9 mouse cellular contexts compared by ENCODE assay signal in the genomic region with DNA sequence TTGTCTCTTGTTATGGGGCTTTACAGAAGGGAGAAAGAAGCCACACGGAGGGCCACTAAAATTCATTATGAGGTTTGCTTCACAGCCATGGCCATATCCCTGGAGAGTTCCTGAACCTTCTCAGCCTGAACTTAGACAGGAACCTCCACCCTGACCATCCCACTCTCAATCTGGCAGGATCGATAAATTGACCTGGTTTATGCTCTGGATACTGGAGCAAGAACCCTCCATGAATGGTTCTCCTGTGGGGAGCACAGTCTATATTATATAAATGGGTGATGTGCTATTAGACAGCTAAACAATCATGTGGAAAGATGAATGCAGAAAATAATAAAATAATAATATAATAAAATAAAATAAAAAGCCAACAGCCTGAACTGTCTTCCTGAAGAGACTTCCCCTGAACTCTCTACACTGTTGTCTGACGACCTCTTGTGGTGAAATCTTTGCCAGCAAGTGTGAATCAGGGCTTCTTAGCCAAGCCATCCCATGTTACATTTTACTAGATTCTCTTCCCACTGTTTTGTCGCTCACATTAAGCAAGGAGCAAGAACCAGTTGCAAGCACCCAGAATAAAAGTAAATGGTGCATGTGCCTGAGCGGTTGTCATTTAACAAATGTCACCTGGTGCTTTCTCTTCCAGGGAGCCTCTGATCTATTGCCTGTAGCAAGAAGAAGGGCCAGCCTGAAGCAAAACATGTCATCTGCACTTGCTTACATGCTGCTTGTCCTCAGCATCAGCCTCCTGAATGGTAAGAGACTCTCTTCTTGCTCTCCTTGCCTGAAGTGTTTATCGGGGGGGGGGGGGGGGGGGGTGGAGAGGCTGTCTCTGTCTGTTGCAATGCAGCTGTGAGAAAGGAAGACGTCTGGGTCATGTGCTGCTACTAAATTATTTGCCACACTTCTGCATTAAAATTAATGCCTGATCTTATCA. TPM values are rescaled to one million over a fixed set of nuclear protein-coding genes. Genes with fewer than 3 reads are reported as not detected.
DNase-seq lines count a peak whose midpoint lies in the region; ATAC-seq and TF ChIP-seq lines count a peak whose summit lies in the region.
"Had no signal": no experiment of that assay in that cellular context is flagged by ENCODE, and none has a peak within 500 bp of the region (broad histone marks: within the 10 kb centered on the region; RNA-seq: fewer than 3 reads in every experiment).

No protein-coding gene starts in this region.

- TF ChIP-seq CTCF in thymus, adult 2 months (IDR thresholded peaks at IDR 0.05; ENCODE audit: borderline replicate concordance, control insufficient read depth, extremely low read depth, insufficient read depth, low read length, poor library complexity): no peak
- TF ChIP-seq CTCF in brain, embryonic 14.5 days (IDR thresholded peaks at IDR 0.05; ENCODE audit: borderline replicate concordance, extremely low read depth, insufficient read depth, insufficient read length): peak; percentile 71; the same call in 1 of the 2 replicates
- peak; percentile 72 for TF ChIP-seq CTCF in lung, postnatal 0 days (IDR thresholded peaks at IDR 0.05)

- H3K27ac ChIP-seq in thymus, adult 2 months (ENCODE audit: control insufficient read depth, insufficient read depth, low read length): no peak overlapping the region
- no peak overlapping the region for H3K27ac ChIP-seq in lung, postnatal 0 days (ENCODE audit: low read length)

- no peak for ATAC-seq in lung, postnatal 0 days
- ATAC-seq in megakaryocyte-erythroid progenitor cell, adult 5-6 weeks (replicated peaks; ENCODE audit: low FRiP score, low TSS enrichment, poor library complexity, severe bottlenecking): no peak

- H3K4me3 ChIP-seq in thymus, adult 2 months (ENCODE audit: control insufficient read depth, insufficient read depth, low read length): no peak overlapping the region
- H3K4me3 ChIP-seq in lung, postnatal 0 days (ENCODE audit: low read depth, low read length): no peak overlapping the region

- TF ChIP-seq POLR2A in thymus, adult 2 months (IDR thresholded peaks at IDR 0.05; ENCODE audit: control insufficient read depth, extremely low read depth, insufficient read depth, low read length, poor library complexity): no peak
- TF ChIP-seq POLR2A in brain, embryonic 14.5 days (IDR thresholded peaks at IDR 0.05; ENCODE audit: borderline replicate concordance, extremely low read depth, insufficient read depth, insufficient read length, poor library complexity, severe bottlenecking): no peak

- DNase-seq in thymus, adult 2 months: peak; percentile 31
- no peak for DNase-seq in thymus, adult 18-20 months
- peak; percentile 78 for DNase-seq in brain, embryonic 14.5 days (ENCODE audit: low read depth)
- DNase-seq in frontal cortex, postnatal 25 days (ENCODE audit: low spot score in 2 of 2): peak; percentile 8 to 43
- peak; percentile 62 to 79 for DNase-seq in kidney, postnatal 25 days
- DNase-seq in lung, postnatal 0 days (ENCODE audit: low spot score): peak; percentile 67
- DNase-seq in right cerebral cortex, postnatal 10 days (ENCODE audit: low spot score in 2 of 2): peak; percentile 58 to 78

- TF ChIP-seq EP300 in lung, postnatal 0 days (IDR thresholded peaks at IDR 0.05): no peak

- no peaks in the 10 kb centered on the region for H3K4me1 ChIP-seq in thymus, adult 2 months (replicated peaks; ENCODE audit: control insufficient read depth, insufficient read depth, low read length)
- H3K4me1 ChIP-seq in lung, postnatal 0 days (ENCODE audit: insufficient read depth, low read depth, low read length): no peaks in the 10 kb centered on the region

- no peaks in the 10 kb centered on the region for H3K36me3 ChIP-seq in thymus, adult 2 months (ENCODE audit: control insufficient read depth, insufficient read depth, low read length)
- H3K36me3 ChIP-seq in lung, postnatal 0 days (ENCODE audit: insufficient read depth, low read length): no peaks in the 10 kb centered on the region

- no peaks in the 10 kb centered on the region for H3K27me3 ChIP-seq in thymus, adult 2 months (ENCODE audit: control insufficient read depth, insufficient read depth, low read length)
- no peaks in the 10 kb centered on the region for H3K27me3 ChIP-seq in lung, postnatal 0 days (replicated peaks; ENCODE audit: insufficient read depth, low read length)

- WGBS in thymus, adult 2 months: 71% methylated on average over 7 of the region's 7 CpGs
- 53% methylated on average over 6 of the region's 7 CpGs for WGBS in lung, postnatal 0 days

- H3K9ac ChIP-seq in lung, postnatal 0 days (replicated peaks; ENCODE audit: low read depth): no peak overlapping the region

- no peaks in the 10 kb centered on the region for H3K9me3 ChIP-seq in lung, postnatal 0 days (ENCODE audit: low read length)

- H3K4me2 ChIP-seq in lung, postnatal 0 days (replicated peaks; ENCODE audit: low read depth, low read length): no peak overlapping the region

RNA-seq across cellular contexts. Expression of a gene that starts 11.4 kb away (rescaled TPM):
- not detected in 2 replicates for polyA plus RNA-seq in thymus, adult 2 months (2012; rRNA removed)
- not detected in 2 replicates for polyA plus RNA-seq in brain, embryonic 14.5 days (2012; rRNA removed)
- polyA plus RNA-seq in lung, postnatal 0 days (2015; fragmentation: Nextera tagmentation; extraction: Ambion mirVana): not detected in 2 replicates
- not detected in 2 replicates for total RNA-seq in megakaryocyte-erythroid progenitor cell, adult 5-6 weeks (2014; fragmentation: Nextera tagmentation)
- total RNA-seq in megakaryocyte-erythroid progenitor cell, adult 5-6 weeks (2017): not detected in 2 replicates
- polyA plus RNA-seq: gonadal fat pad, adult 2 months had no signal

RNA-seq across cellular contexts. Expression of a gene that starts 44.5 kb away (rescaled TPM):
- not detected in 2 replicates for polyA plus RNA-seq in thymus, adult 2 months (2012; rRNA removed)
- polyA plus RNA-seq in brain, embryonic 14.5 days (2012; rRNA removed): not detected in 2 replicates
- polyA plus RNA-seq in lung, postnatal 0 days (2015; fragmentation: Nextera tagmentation; extraction: Ambion mirVana): not detected in 2 replicates
- not detected in 2 replicates for total RNA-seq in megakaryocyte-erythroid progenitor cell, adult 5-6 weeks (2014; fragmentation: Nextera tagmentation)
- not detected in 2 replicates for total RNA-seq in megakaryocyte-erythroid progenitor cell, adult 5-6 weeks (2017)

Comparison
In these comparisons a context has a peak if more than half of its experiments do, and no peak if none do; other contexts are left out.
1. DNase-seq: peak in thymus, adult 2 months (single experiment), brain, embryonic 14.5 days (single experiment), frontal cortex, postnatal 25 days (2 of 2), kidney, postnatal 25 days (2 of 2), lung, postnatal 0 days (single experiment) and right cerebral cortex, postnatal 10 days (2 of 2); none in thymus, adult 18-20 months (0 of 2).